Mouse (Mus musculus) Patski (cell line): ENCODE results near the gene Baiap3. TPM values are rescaled to one million over a fixed set of nuclear protein-coding genes. Genes with fewer than 3 reads are reported as not detected.

Source experiments
- ATAC-seq: fragments of 100-300 bp; one replicate; pipeline ENCODE4 v1.8.0; 2021
- CTCF ChIA-PET: fragments of 350-600 bp; sonication (Branson Sonifier 250); formaldehyde crosslinking; loops from one replicate; lab custom pipeline; 2022; ENCODE audit warnings: inconsistent platforms; lab: Charles Lee
- POLR2A ChIA-PET: fragments of 350-600 bp; sonication (Branson Sonifier 250); formaldehyde crosslinking; loops from one replicate; lab custom pipeline; 2022; ENCODE audit warnings: antibody characterized with exemption, inconsistent platforms; lab: Charles Lee
- DNase-seq: peaks from one replicate; pipeline ENCODE4 v3.0.0-alpha.2; 2011; ENCODE audit warnings: low read depth, low spot score
- H3K27me3 ChIP-seq: fragments of 371-371 bp; one replicate; pipeline ENCODE4 v1.5.1; 2021
- CTCF ChIP-seq: fragments of 100-300 bp; IDR thresholded peaks from one replicate; pipeline ENCODE4 v1.5.1; 2021
- in situ Hi-C: fragments of 300-500 bp; cut with MboI; formaldehyde crosslinking; loops from 3 replicates; pipeline ENCODE4 v1.11.1; 2018; ENCODE audit warnings: low pct_unique_long_range_greater_than_20kb, mixed read lengths
- polyA plus RNA-seq: library from polyadenylated mRNA; unstranded; gene quantifications from one replicate; pipeline ENCODE4 v1.2.3, GENCODE M21; 2021

The Baiap3 gene
- polyA plus RNA-seq: 0.12 TPM

GRCm38 (mm10) chr17:25256140-25256754, at the start of gene Baiap3:
Gene Baiap3 (minus strand): TSS chr17:25256364.
- no peak for TF ChIP-seq CTCF
- ChIA-PET CTCF (no interaction called here), POLR2A (no interaction called here)
- in situ Hi-C loops: no loop called here
- ATAC-seq: no peak
- DNase-seq: no peak
- H3K27me3 ChIP-seq: no peaks in the 10 kb centered on the region

- ATAC-seq (no peak), DNase-seq (no peak)
- CTCF ChIA-PET: interaction anchor here (1.4 kb wide), 1 partner anchor 171 kb away, joined by 3 read pairs; no protein-coding TSS in a partner anchor
- in situ Hi-C loops: no loop called here
- no peak for TF ChIP-seq CTCF
- H3K27me3 ChIP-seq: peaks cover 32% of the 10 kb centered on the region
- POLR2A ChIA-PET: no interaction called here
These were observed 41.9 kb upstream of the Baiap3 start, which contains the start of gene Prss34 for GRCm38 (mm10) chr17:25298094-25298493. Gene Prss34 (plus strand): TSS chr17:25298394.

GRCm38 (mm10) chr17:25294111-25294510, 37.9 kb upstream of the Baiap3 start:
- peaks cover 35% of the 10 kb centered on the region for H3K27me3 ChIP-seq
- in situ Hi-C loops: no loop called here
- ATAC-seq: no peak
- no peak for DNase-seq
- TF ChIP-seq CTCF: no peak
- CTCF ChIA-PET: no interaction called here
- POLR2A ChIA-PET: no interaction called here

GRCm38 (mm10) chr17:25293495-25293894, 37.3 kb upstream of the Baiap3 start:
- TF ChIP-seq CTCF: no peak
- no peak for ATAC-seq
- in situ Hi-C loops: no loop called here
- POLR2A ChIA-PET: no interaction called here
- peaks cover 30% of the 10 kb centered on the region for H3K27me3 ChIP-seq
- no peak for DNase-seq
- CTCF ChIA-PET: interaction anchor here (1.1 kb wide), 1 partner anchor 19 kb away, joined by 3 read pairs; the partner anchor contains the start of gene Ube2i

GRCm38 (mm10) chr17:25290411-25290810, 34.2 kb upstream of the Baiap3 start:
- ATAC-seq (no peak), DNase-seq (no peak)
- TF ChIP-seq CTCF: no peak
- CTCF ChIA-PET: no interaction called here
- in situ Hi-C loops: no loop called here
- peaks cover 23% of the 10 kb centered on the region for H3K27me3 ChIP-seq
- POLR2A ChIA-PET: no interaction called here

- DNase-seq: no peak
- CTCF ChIA-PET: interaction anchor here (1.1 kb wide), 1 partner anchor 172 kb away, joined by 4 read pairs; no protein-coding TSS in a partner anchor
- TF ChIP-seq CTCF: peak; percentile 79
- POLR2A ChIA-PET: no interaction called here
- ATAC-seq: no peak
- in situ Hi-C loops: no loop called here
- H3K27me3 ChIP-seq: peaks cover 18% of the 10 kb centered on the region
These were observed 32.7 kb upstream of the Baiap3 start for GRCm38 (mm10) chr17:25288842-25289241.

GRCm38 (mm10) chr17:25285033-25285432, 28.9 kb upstream of the Baiap3 start:
- CTCF ChIA-PET: interaction anchor here (0.8 to 3.0 kb wide), 5 partner anchors 10 to 136 kb away, joined by 3 to 9 read pairs (median 3); partner anchors contain the start of gene Ube2i
- DNase-seq: no peak
- in situ Hi-C loops: no loop called here
- POLR2A ChIA-PET: interaction anchor here (1.0 kb wide), 1 partner anchor 12 kb away, joined by 3 read pairs; no protein-coding TSS in a partner anchor
- peak; percentile 67 for ATAC-seq
- peaks cover 10% of the 10 kb centered on the region for H3K27me3 ChIP-seq
- peak; percentile 92 for TF ChIP-seq CTCF

- ATAC-seq: no peak
- TF ChIP-seq CTCF: no peak
These were observed 26.0 kb upstream of the Baiap3 start for GRCm38 (mm10) chr17:25282133-25282532.

GRCm38 (mm10) chr17:25275833-25276232, 19.7 kb upstream of the Baiap3 start:
- no peak for TF ChIP-seq CTCF
- in situ Hi-C loops: no loop called here
- POLR2A ChIA-PET: no interaction called here

More at GRCm38 (mm10) chr17:25282133-25282532, 26.0 kb upstream of the Baiap3 start:
- ChIA-PET CTCF (no interaction called here), POLR2A (no interaction called here)
- H3K27me3 ChIP-seq: peaks cover 20% of the 10 kb centered on the region
- in situ Hi-C loops: no loop called here
- no peak for DNase-seq

GRCm38 (mm10) chr17:25274571-25275346, 18.6 kb upstream of the Baiap3 start, which contains the start of gene Ube2i:
Gene Ube2i (minus strand): TSS chr17:25274622.
- POLR2A ChIA-PET: interaction anchor here (0.5 to 0.6 kb wide), 2 partner anchors 26 to 44 kb away, joined by 6 read pairs; no protein-coding TSS in a partner anchor
- CTCF ChIA-PET: interaction anchor here (0.9 to 1.8 kb wide), 4 partner anchors 9 to 91 kb away, joined by 3 to 9 read pairs (median 4); no protein-coding TSS in a partner anchor
- peaks cover 9% of the 10 kb centered on the region for H3K27me3 ChIP-seq
- TF ChIP-seq CTCF: no peak
- DNase-seq: no peak
- in situ Hi-C loops: loop anchor here (5.0 kb wide), 2 partner anchors 82 to 157 kb away; partner anchors contain the start of gene Telo2
- ATAC-seq: no peak

More at GRCm38 (mm10) chr17:25275833-25276232, 19.7 kb upstream of the Baiap3 start:
- ATAC-seq: no peak
- peaks cover 14% of the 10 kb centered on the region for H3K27me3 ChIP-seq
- DNase-seq: no peak
- CTCF ChIA-PET: interaction anchor here (1.8 kb wide), 1 partner anchor 10 kb away, joined by 9 read pairs; no protein-coding TSS in a partner anchor
